Mouse (Mus musculus): Measurements from ENCODE around the gene Tcl1b2.

- no peak for TF ChIP-seq POLR2A (IDR thresholded peaks at IDR 0.05; ENCODE audit: borderline replicate concordance, extremely low read depth, insufficient read depth, insufficient read length, poor library complexity, severe bottlenecking)
- no peak for TF ChIP-seq CTCF (IDR thresholded peaks at IDR 0.05; ENCODE audit: borderline replicate concordance, extremely low read depth, insufficient read depth, insufficient read length)
These were observed 27.6 kb downstream of the Tcl1b2 start for GRCm38 (mm10) chr12:105173366-105173765.
